Mouse (Mus musculus) MEL (cell line): ENCODE measurements around the gene Osbpl10. TPM values are rescaled to one million over a fixed set of nuclear protein-coding genes. Genes with fewer than 3 reads are reported as not detected.

Source experiments
- DNase-seq: peaks from one replicate; pipeline ENCODE4 v3.0.0; 2011; ENCODE audit warnings: low read depth, low spot score
- H3K27ac ChIP-seq: 2 replicates; pipeline ENCODE4 v1.5.1; 2012; ENCODE audit warnings: low read depth, mild to moderate bottlenecking, control low read depth, low read length, moderate library complexity; ENCODE audit not compliant: control insufficient read depth
- H3K27me3 ChIP-seq, 2 experiments: fragments of 150-350 bp in 1 of 2; sonication (generic) in 1 of 2; 2 replicates each; pipeline ENCODE4 v1.6.1; 2012; ENCODE audit warnings: low read length in 2 of 2, mild to moderate bottlenecking in 2 of 2, improper control_type of control experiment in 1 of 2, moderate library complexity in 1 of 2; ENCODE audit not compliant: insufficient read depth in 2 of 2, control insufficient read depth in 1 of 2
- H3K36me3 ChIP-seq, 2 experiments: 2 replicates each; pipeline ENCODE4 v1.6.1; 2012 to 2014; ENCODE audit warnings: low read length in 2 of 2, improper control_type of control experiment in 1 of 2, inconsistent platforms in 1 of 2, mild to moderate bottlenecking in 1 of 2; ENCODE audit not compliant: insufficient read depth in 2 of 2, control insufficient read depth in 1 of 2
- H3K4me1 ChIP-seq, 2 experiments: fragments of 150-350 bp in 1 of 2; sonication (generic) in 1 of 2; 2 replicates each; pipeline ENCODE4 v1.6.1; 2012; ENCODE audit warnings: low read length in 2 of 2, improper control_type of control experiment in 1 of 2, mild to moderate bottlenecking in 1 of 2; ENCODE audit not compliant: insufficient read depth in 2 of 2, control insufficient read depth in 1 of 2
- H3K4me3 ChIP-seq, 2 experiments: fragments of 150-350 bp in 1 of 2; sonication (generic) in 1 of 2; 2 replicates each; pipeline ENCODE4 v1.5.1; 2012; ENCODE audit warnings: low read depth in 2 of 2, low read length in 2 of 2, mild to moderate bottlenecking in 2 of 2, moderate library complexity in 2 of 2, control low read depth in 1 of 2, improper control_type of control experiment in 1 of 2; ENCODE audit not compliant: control insufficient read depth in 1 of 2, insufficient read depth in 1 of 2
- H3K79me2 ChIP-seq: 2 replicates; pipeline ENCODE4 v1.6.1; 2012; ENCODE audit warnings: mild to moderate bottlenecking, low read length, moderate library complexity; ENCODE audit not compliant: control insufficient read depth, poor library complexity, insufficient read depth
- H3K9ac ChIP-seq: 2 replicates; pipeline ENCODE4 v1.6.1; 2012; ENCODE audit warnings: low read depth, mild to moderate bottlenecking, control low read depth, low read length, moderate library complexity; ENCODE audit not compliant: control insufficient read depth, poor library complexity, severe bottlenecking
- H3K9me3 ChIP-seq: fragments of 150-350 bp; sonication (generic); replicated peaks from 2 replicates; pipeline ENCODE4 v1.6.1; 2012; ENCODE audit warnings: mild to moderate bottlenecking, low read length, improper control_type of control experiment, moderate library complexity; ENCODE audit not compliant: insufficient read depth
- BHLHE40 ChIP-seq: IDR thresholded peaks from 2 replicates; pipeline ENCODE4 v1.6.1; 2012; ENCODE audit warnings: low read depth, mild to moderate bottlenecking, inconsistent platforms, low read length, improper control_type of control experiment, borderline replicate concordance
- CTCF ChIP-seq, 3 experiments: IDR thresholded peaks in 2 of 3; conservative IDR thresholded peaks in 1 of 3; 2 replicates each; pipeline ENCODE4 v1.5.1; 2011 to 2012; ENCODE audit warnings: low read length in 3 of 3, low read depth in 2 of 3, mild to moderate bottlenecking in 2 of 3, improper control_type of control experiment in 1 of 3, inconsistent platforms in 1 of 3, mixed read lengths in 1 of 3, moderate library complexity in 1 of 3; ENCODE audit not compliant: control insufficient read depth in 1 of 3, insufficient read depth in 1 of 3, poor library complexity in 1 of 3, severe bottlenecking in 1 of 3
- E2F4 ChIP-seq: IDR thresholded peaks from 2 replicates; pipeline ENCODE4 v1.6.1; 2011; ENCODE audit warnings: low read depth, low read length, improper control_type of control experiment, borderline replicate concordance
- ELF1 ChIP-seq: IDR thresholded peaks from 2 replicates; pipeline ENCODE4 v1.6.1; 2014; ENCODE audit warnings: low read depth, mild to moderate bottlenecking, inconsistent platforms, low read length, improper control_type of control experiment, moderate library complexity
- EP300 ChIP-seq, 2 experiments: IDR thresholded peaks; 2 replicates each; pipeline ENCODE4 v1.6.1; 2011; ENCODE audit warnings: improper control_type of control experiment in 2 of 2, low read length in 2 of 2, low read depth in 1 of 2, mild to moderate bottlenecking in 1 of 2
- GABPA ChIP-seq: IDR thresholded peaks from 2 replicates; pipeline ENCODE4 v1.6.1; 2012; ENCODE audit warnings: low read depth, mild to moderate bottlenecking, inconsistent platforms, low read length, improper control_type of control experiment, moderate library complexity
- GATA1 ChIP-seq: IDR thresholded peaks from 2 replicates; pipeline ENCODE4 v1.6.1; 2011; ENCODE audit warnings: low read depth, low read length, improper control_type of control experiment
- HCFC1 ChIP-seq: IDR thresholded peaks from 2 replicates; pipeline ENCODE4 v1.6.1; 2012; ENCODE audit warnings: low read depth, mild to moderate bottlenecking, inconsistent platforms, low read length, improper control_type of control experiment, moderate library complexity
- JUND ChIP-seq: IDR thresholded peaks from 2 replicates; pipeline ENCODE4 v1.6.1; 2011; ENCODE audit warnings: low read depth, mild to moderate bottlenecking, improper control_type of control experiment, low read length
- KAT2A ChIP-seq: conservative IDR thresholded peaks from 2 replicates; pipeline ENCODE4 v1.6.1; 2012; ENCODE audit warnings: low read depth, low read length, improper control_type of control experiment, inconsistent platforms
- MAFK ChIP-seq: IDR thresholded peaks from 2 replicates; pipeline ENCODE4 v1.6.1; 2011; ENCODE audit warnings: low read depth, mild to moderate bottlenecking, low read length, improper control_type of control experiment, borderline replicate concordance
- MAX ChIP-seq: IDR thresholded peaks from 2 replicates; pipeline ENCODE4 v1.6.1; 2011; ENCODE audit warnings: low read length, improper control_type of control experiment
- MAZ ChIP-seq: IDR thresholded peaks from 2 replicates; pipeline ENCODE4 v1.6.1; 2012; ENCODE audit warnings: low read depth, mild to moderate bottlenecking, inconsistent platforms, low read length, improper control_type of control experiment
- MYB ChIP-seq: IDR thresholded peaks from 2 replicates; pipeline ENCODE4 v1.6.1; 2011; ENCODE audit warnings: mild to moderate bottlenecking, low read depth, low read length, improper control_type of control experiment
- MYC ChIP-seq: IDR thresholded peaks from 2 replicates; pipeline ENCODE4 v1.6.1; 2011; ENCODE audit warnings: low read depth, mild to moderate bottlenecking, low read length, improper control_type of control experiment, moderate library complexity
- NELFE ChIP-seq: IDR thresholded peaks from 2 replicates; pipeline ENCODE4 v1.6.1; 2011; ENCODE audit warnings: low read depth, low read length, improper control_type of control experiment
- POLR2AphosphoS2 ChIP-seq: IDR thresholded peaks from 2 replicates; pipeline ENCODE4 v1.6.1; 2011; ENCODE audit warnings: low read length, improper control_type of control experiment
- RAD21 ChIP-seq: IDR thresholded peaks from 2 replicates; pipeline ENCODE4 v1.6.1; 2011; ENCODE audit warnings: mild to moderate bottlenecking, low read depth, low read length, improper control_type of control experiment
- SMC3 ChIP-seq: IDR thresholded peaks from 2 replicates; pipeline ENCODE4 v1.6.1; 2011; ENCODE audit warnings: low read depth, low read length, improper control_type of control experiment
- TAL1 ChIP-seq: IDR thresholded peaks from 2 replicates; pipeline ENCODE4 v1.6.1; 2012; ENCODE audit warnings: mild to moderate bottlenecking, inconsistent platforms, low read length, moderate library complexity, mixed read lengths
- TBP ChIP-seq: IDR thresholded peaks from 2 replicates; pipeline ENCODE4 v1.8.0; 2011; ENCODE audit warnings: low read depth, low read length, improper control_type of control experiment
- UBTF ChIP-seq: IDR thresholded peaks from 2 replicates; pipeline ENCODE4 v1.6.1; 2012; ENCODE audit warnings: low read depth, mild to moderate bottlenecking, inconsistent platforms, low read length, improper control_type of control experiment, moderate library complexity, borderline replicate concordance; ENCODE audit not compliant: insufficient read depth
- USF1 ChIP-seq: IDR thresholded peaks from 2 replicates; pipeline ENCODE4 v1.6.1; 2014; ENCODE audit warnings: low read depth, mild to moderate bottlenecking, inconsistent platforms, low read length, improper control_type of control experiment, moderate library complexity
- USF2 ChIP-seq, 2 experiments: IDR thresholded peaks; 2 replicates each; pipeline ENCODE4 v1.6.1; 2011 to 2012; ENCODE audit warnings: improper control_type of control experiment in 2 of 2, low read length in 2 of 2, borderline replicate concordance in 1 of 2, inconsistent platforms in 1 of 2, low read depth in 1 of 2, mild to moderate bottlenecking in 1 of 2; ENCODE audit not compliant: insufficient read depth in 1 of 2
- ZC3H11A ChIP-seq: IDR thresholded peaks from 2 replicates; pipeline ENCODE4 v1.6.1; 2012; ENCODE audit warnings: low read depth, mild to moderate bottlenecking, inconsistent platforms, low read length, improper control_type of control experiment
- ZKSCAN1 ChIP-seq: IDR thresholded peaks from 2 replicates; pipeline ENCODE4 v1.6.1; 2012; ENCODE audit warnings: low read depth, mild to moderate bottlenecking, inconsistent platforms, low read length, improper control_type of control experiment, moderate library complexity
- ZMIZ1 ChIP-seq: IDR thresholded peaks from 2 replicates; pipeline ENCODE4 v1.6.1; 2012; ENCODE audit warnings: low read depth, mild to moderate bottlenecking, inconsistent platforms, low read length, improper control_type of control experiment, moderate library complexity
- ZNF384 ChIP-seq: IDR thresholded peaks from 2 replicates; pipeline ENCODE4 v1.6.1; 2012; ENCODE audit warnings: low read depth, mild to moderate bottlenecking, inconsistent platforms, low read length, improper control_type of control experiment
- polyA plus RNA-seq, 2 experiments: library from polyadenylated mRNA; stranded (reverse) in 1 of 2; unstranded in 1 of 2; fragments of >175 nt in 1 of 2; fragments of >200 nt in 1 of 2; gene quantifications; 2 replicates each; pipeline versions ENCODE4 v1.2.1 to v1.2.4; 2012; ENCODE audit warnings: low replicate concordance in 2 of 2, low read depth in 1 of 2; ENCODE audit not compliant: insufficient read length in 2 of 2, insufficient read depth in 1 of 2, missing spikeins in 1 of 2
- total RNA-seq: library from RNA; depleted of rRNA; stranded (reverse); fragments of 300-350 nt; gene quantifications from 2 replicates; pipeline ENCODE4 v1.2.3, GENCODE M21; 2012

Osbpl10 gene
- total and polyA plus RNA-seq, 3 experiments, result not detected

GRCm38 (mm10) chr9:114988610-114989327, 10.4 kb downstream of the Osbpl10 start:
- DNase-seq, result no peak
- Histone ChIP-seq H3K4me1 (no peaks in the 10 kb centered on the region), H3K9me3 (no peaks in the 10 kb centered on the region), H3K36me3 (no peaks in the 10 kb centered on the region), H3K27me3 (no peaks in the 10 kb centered on the region), H3K9ac (no peak overlapping the region), H3K27ac (no peak overlapping the region), H3K4me3 (no peak overlapping the region), H3K79me2 (no peaks in the 10 kb centered on the region)
- TF ChIP-seq BHLHE40 (no peak), ZC3H11A (no peak), TAL1 (no peak), ZMIZ1 (no peak), RAD21 (no peak), MAZ (no peak), UBTF (no peak), NELFE (no peak), E2F4 (no peak), EP300 (IDR thresholded peaks at IDR 0.05; ENCODE audit: low read depth in 1 of 2, low read length in 2 of 2) (no peak), USF2 (IDR thresholded peaks at IDR 0.05; ENCODE audit: borderline replicate concordance in 1 of 2, insufficient read depth in 1 of 2, low read depth in 1 of 2, low read length in 2 of 2) (no peak), CTCF (IDR thresholded peaks at IDR 0.05 in 2 of 3, conservative IDR thresholded peaks at IDR 0.05 in 1 of 3; ENCODE audit: control insufficient read depth in 1 of 3, insufficient read depth in 1 of 3, low read depth in 2 of 3, low read length in 3 of 3, poor library complexity in 1 of 3, severe bottlenecking in 1 of 3) (no peak), MYC (no peak), MAFK (no peak), KAT2A (no peak), HCFC1 (no peak), POLR2AphosphoS2 (no peak)

- no peak overlapping the region for H3K4me3 ChIP-seq
- H3K27ac ChIP-seq, result no peak overlapping the region
- TF ChIP-seq TBP (no peak), JUND (no peak), GABPA (no peak), CTCF (IDR thresholded peaks at IDR 0.05 in 2 of 3, conservative IDR thresholded peaks at IDR 0.05 in 1 of 3; ENCODE audit: control insufficient read depth in 1 of 3, insufficient read depth in 1 of 3, low read depth in 2 of 3, low read length in 3 of 3, poor library complexity in 1 of 3, severe bottlenecking in 1 of 3) (no peak), MYB (no peak), USF1 (no peak), ZMIZ1 (no peak), E2F4 (no peak), ELF1 (no peak), ZKSCAN1 (no peak), MAX (no peak), GATA1 (no peak), ZNF384 (no peak), SMC3 (no peak), ZC3H11A (no peak), POLR2AphosphoS2 (no peak)
- no peaks in the 10 kb centered on the region for H3K79me2 ChIP-seq
- H3K4me1 ChIP-seq, result no peaks in the 10 kb centered on the region
- no peak overlapping the region for H3K9ac ChIP-seq
- H3K27me3 ChIP-seq, result no peaks in the 10 kb centered on the region
- H3K9me3 ChIP-seq, result no peaks in the 10 kb centered on the region
- no peaks in the 10 kb centered on the region for H3K36me3 ChIP-seq
- DNase-seq, result no peak
Observed at GRCm38 (mm10) chr9:114990421-114990820, 12.1 kb downstream of the Osbpl10 start.
